Mouse (Mus musculus): ENCODE data around the gene Nfu1.

- no peak for TF ChIP-seq USF1 (IDR thresholded peaks at IDR 0.05; ENCODE audit: low read depth)
- no peak for TF ChIP-seq CTCF (IDR thresholded peaks at IDR 0.05; ENCODE audit: control insufficient read depth, insufficient read depth, insufficient read length)
- no peak for TF ChIP-seq MAX (IDR thresholded peaks at IDR 0.05)
- TF ChIP-seq FOSL1 (IDR thresholded peaks at IDR 0.05; ENCODE audit: insufficient read depth, low read length, poor library complexity, severe bottlenecking) = no peak
Observed at GRCm38 (mm10) chr6:87069195-87069900, 60.3 kb downstream of the Nfu1 start.
